Mouse (Mus musculus): ENCODE data around the gene 1700067P10Rik. TPM values are rescaled to one million over a fixed set of nuclear protein-coding genes. Genes with fewer than 3 reads are reported as not detected.

The 1700067P10Rik gene
- polyA plus RNA-seq, 1 experiment from 2014 or later, result not detected

- H3K4me3 ChIP-seq (ENCODE audit: inconsistent target), result no peak overlapping the region
- WGBS (ENCODE audit: missing documents), result 45% methylated on average over 3 of the region's 3 CpGs
- H3K27ac ChIP-seq, result no peak overlapping the region
- no peaks in the 10 kb centered on the region for H3K79me2 ChIP-seq (ENCODE audit: inconsistent target)
- H3K36me3 ChIP-seq (ENCODE audit: inconsistent target), result no peaks in the 10 kb centered on the region
Observed at GRCm38 (mm10) chr17:48080626-48081025, 8.5 kb upstream of the 1700067P10Rik start.

GRCm38 (mm10) chr17:48089446-48089845, 327 bp downstream of the 1700067P10Rik start:
- no peak overlapping the region for H3K27ac ChIP-seq
- no peak overlapping the region for H3K4me3 ChIP-seq (ENCODE audit: inconsistent target)
- 83% methylated on average over 2 of the region's 2 CpGs for WGBS (ENCODE audit: missing documents)
- no peaks in the 10 kb centered on the region for H3K79me2 ChIP-seq (ENCODE audit: inconsistent target)
- no peaks in the 10 kb centered on the region for H3K36me3 ChIP-seq (ENCODE audit: inconsistent target)

DNA sequence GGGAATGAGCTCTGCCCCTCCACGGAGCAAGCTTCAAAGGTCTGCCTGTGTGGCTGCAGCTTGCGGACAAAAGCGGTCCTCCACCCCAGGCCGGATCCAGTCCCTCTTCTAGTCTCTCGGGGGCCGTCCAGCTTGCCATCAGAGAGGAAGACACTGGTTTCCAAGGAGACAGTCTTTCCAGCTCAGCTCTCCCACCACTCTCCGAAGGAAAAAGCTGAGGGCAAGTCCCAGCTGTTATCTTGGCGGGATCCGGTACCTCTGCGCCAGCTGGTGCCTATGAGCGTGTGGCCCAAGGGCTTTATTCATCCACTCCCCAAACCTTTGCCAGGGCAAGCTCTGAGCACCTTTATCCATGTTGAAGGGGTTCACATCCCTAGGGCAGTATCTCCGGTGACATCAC, 1.2 kb downstream of the 1700067P10Rik start:
- no peak overlapping the region for H3K27ac ChIP-seq
- H3K79me2 ChIP-seq (ENCODE audit: inconsistent target), result no peaks in the 10 kb centered on the region
- H3K36me3 ChIP-seq (ENCODE audit: inconsistent target), result no peaks in the 10 kb centered on the region
- H3K4me3 ChIP-seq (ENCODE audit: inconsistent target), result no peak overlapping the region
- WGBS (ENCODE audit: missing documents), result 93% methylated on average over 12 of the region's 12 CpGs

DNA sequence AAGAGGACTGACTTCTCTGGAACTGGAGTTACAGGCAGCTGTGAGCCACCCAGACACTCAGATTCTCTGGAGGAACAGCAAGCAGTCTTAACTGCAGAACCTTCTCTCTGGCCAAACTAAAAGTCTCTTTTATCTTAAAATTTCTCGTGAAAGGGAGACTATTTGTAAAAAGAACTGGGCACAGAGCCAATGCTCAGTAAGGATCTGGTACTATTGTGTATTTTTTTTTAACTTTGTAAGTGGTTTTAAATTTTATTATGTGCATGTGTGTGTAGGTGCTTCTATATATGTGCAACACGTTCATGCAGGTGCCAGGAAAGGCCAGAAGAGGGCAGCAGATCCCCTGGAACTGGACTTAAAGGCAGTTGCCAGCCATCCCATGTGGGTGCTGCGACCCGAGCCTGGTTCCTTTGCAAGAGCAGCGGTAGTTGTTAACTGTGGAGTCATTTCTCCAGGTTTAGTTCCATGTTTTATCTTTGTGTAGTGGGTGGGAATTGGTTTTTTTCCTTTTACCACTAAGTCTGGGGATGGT, 4.2 kb downstream of the 1700067P10Rik start:
- WGBS (ENCODE audit: missing documents), result 72% methylated on average over 5 of the region's 5 CpGs
- Histone ChIP-seq H3K79me2 (ENCODE audit: inconsistent target) (no peaks in the 10 kb centered on the region), H3K4me3 (ENCODE audit: inconsistent target) (no peak overlapping the region), H3K27ac (no peak overlapping the region), H3K36me3 (ENCODE audit: inconsistent target) (no peaks in the 10 kb centered on the region)

GRCm38 (mm10) chr17:48094820-48095680, 5.9 kb downstream of the 1700067P10Rik start:
- Histone ChIP-seq H3K36me3 (ENCODE audit: inconsistent target) (no peaks in the 10 kb centered on the region), H3K4me3 (ENCODE audit: inconsistent target) (no peak overlapping the region), H3K79me2 (ENCODE audit: inconsistent target) (no peaks in the 10 kb centered on the region), H3K27ac (no peak overlapping the region)
- WGBS (ENCODE audit: missing documents), result 14% methylated on average over 18 of the region's 20 CpGs

DNA sequence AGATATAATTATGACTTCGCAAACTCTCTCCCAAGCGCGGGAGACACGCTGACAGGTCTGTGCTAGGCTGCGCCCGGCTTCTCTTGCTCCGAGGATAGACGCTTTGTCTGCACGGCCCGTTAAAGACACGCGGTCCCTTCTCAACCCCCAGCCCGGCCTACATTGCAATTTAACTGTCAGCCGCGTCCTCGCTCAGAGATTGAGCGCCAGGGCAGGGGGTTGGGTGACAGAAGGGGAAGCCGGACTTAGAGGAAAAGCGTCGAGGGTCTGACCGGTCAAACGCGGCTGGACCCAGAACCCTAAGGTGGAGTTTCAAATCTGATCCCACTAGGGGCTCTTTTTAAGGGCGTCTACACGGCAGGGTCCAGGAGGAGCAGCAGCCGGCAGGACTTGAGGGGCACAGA, 6.6 kb downstream of the 1700067P10Rik start:
- Histone ChIP-seq H3K79me2 (ENCODE audit: inconsistent target) (no peaks in the 10 kb centered on the region), H3K27ac (no peak overlapping the region), H3K4me3 (ENCODE audit: inconsistent target) (no peak overlapping the region), H3K36me3 (ENCODE audit: inconsistent target) (no peaks in the 10 kb centered on the region)
- 2% methylated on average over 26 of the region's 26 CpGs for WGBS (ENCODE audit: missing documents)

GRCm38 (mm10) chr17:48096321-48096720, 7.2 kb downstream of the 1700067P10Rik start:
- Histone ChIP-seq H3K4me3 (ENCODE audit: inconsistent target) (no peak overlapping the region), H3K27ac (no peak overlapping the region), H3K36me3 (ENCODE audit: inconsistent target) (no peaks in the 10 kb centered on the region), H3K79me2 (ENCODE audit: inconsistent target) (no peaks in the 10 kb centered on the region)
- WGBS (ENCODE audit: missing documents), result 9% methylated on average over 17 of the region's 17 CpGs

GRCm38 (mm10) chr17:48097011-48097742, 8.1 kb downstream of the 1700067P10Rik start:
- WGBS (ENCODE audit: missing documents), result 0% methylated on average over 37 of the region's 41 CpGs
- Histone ChIP-seq H3K36me3 (ENCODE audit: inconsistent target) (no peaks in the 10 kb centered on the region), H3K4me3 (ENCODE audit: inconsistent target) (no peak overlapping the region), H3K27ac (no peak overlapping the region), H3K79me2 (ENCODE audit: inconsistent target) (no peaks in the 10 kb centered on the region)

DNA sequence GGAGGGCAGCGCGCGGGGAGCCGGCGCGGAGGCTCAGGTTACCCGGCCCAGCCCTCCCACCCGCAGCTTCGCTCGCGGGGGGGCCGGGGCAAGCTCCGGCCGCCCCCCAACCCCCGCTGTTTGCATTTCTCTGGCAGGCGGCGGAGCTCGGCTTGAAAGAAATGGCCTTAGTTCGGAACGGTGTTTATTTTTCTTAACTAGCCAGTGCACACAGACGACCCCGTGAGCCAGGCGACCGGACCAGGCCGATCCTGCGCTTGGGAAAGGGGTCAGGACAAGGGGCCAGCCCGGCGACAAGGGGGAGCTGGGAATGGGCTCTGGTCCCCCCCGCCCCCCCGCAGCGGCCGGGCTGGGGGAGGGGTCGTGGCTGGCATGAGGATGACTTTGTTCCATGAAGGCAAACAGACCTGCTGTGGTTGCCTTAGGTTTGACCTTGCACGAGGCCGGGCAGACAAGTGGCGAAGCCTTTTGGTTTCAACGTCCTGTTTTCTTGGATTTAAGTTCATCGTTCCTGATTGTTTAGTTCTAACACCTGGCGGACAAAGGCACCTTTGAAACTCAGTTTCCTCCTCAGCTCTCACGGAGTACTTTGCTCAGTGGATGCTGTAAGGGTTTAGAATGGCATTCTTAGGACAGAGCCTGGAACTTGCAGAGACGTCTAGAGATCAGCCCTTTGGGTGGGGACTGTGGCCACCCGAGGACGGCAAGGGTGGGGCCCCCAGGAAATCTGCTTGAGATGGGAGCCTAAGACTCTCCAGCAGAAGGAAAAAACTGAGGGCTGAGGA, 8.8 kb downstream of the 1700067P10Rik start:
- H3K4me3 ChIP-seq (ENCODE audit: inconsistent target), result no peak overlapping the region
- H3K27ac ChIP-seq, result no peak overlapping the region
- no peaks in the 10 kb centered on the region for H3K79me2 ChIP-seq (ENCODE audit: inconsistent target)
- WGBS (ENCODE audit: missing documents), result 4% methylated on average over 36 of the region's 43 CpGs
- no peaks in the 10 kb centered on the region for H3K36me3 ChIP-seq (ENCODE audit: inconsistent target)

DNA sequence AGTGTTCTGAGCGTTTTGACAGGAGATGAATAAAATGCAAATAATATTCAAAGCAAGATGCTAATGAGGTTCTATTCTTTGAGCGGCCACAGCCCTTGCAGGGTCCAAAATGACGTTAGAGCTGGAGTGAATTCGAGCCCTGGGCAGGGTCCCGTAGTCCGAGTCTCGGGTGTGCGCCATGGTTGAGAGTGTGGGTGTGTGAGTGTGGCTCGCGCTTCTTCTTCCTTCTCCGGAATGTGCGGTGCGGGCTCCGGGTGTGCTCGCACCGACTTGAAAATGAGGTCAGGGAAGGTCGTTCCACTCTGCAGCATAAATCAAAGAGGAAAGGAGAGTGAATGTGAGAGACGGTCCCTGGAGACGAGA, 9.4 kb downstream of the 1700067P10Rik start:
- Histone ChIP-seq H3K79me2 (ENCODE audit: inconsistent target) (no peaks in the 10 kb centered on the region), H3K4me3 (ENCODE audit: inconsistent target) (no peak overlapping the region), H3K27ac (no peak overlapping the region), H3K36me3 (ENCODE audit: inconsistent target) (no peaks in the 10 kb centered on the region)
- under 1% methylated on average over 18 of the region's 19 CpGs for WGBS (ENCODE audit: missing documents)

GRCm38 (mm10) chr17:48099312-48099711, 10.2 kb downstream of the 1700067P10Rik start:
- no peak overlapping the region for H3K4me3 ChIP-seq (ENCODE audit: inconsistent target)
- H3K79me2 ChIP-seq (ENCODE audit: inconsistent target), result no peaks in the 10 kb centered on the region
- no peak overlapping the region for H3K27ac ChIP-seq
- H3K36me3 ChIP-seq (ENCODE audit: inconsistent target), result no peaks in the 10 kb centered on the region
- 23% methylated on average over 11 of the region's 11 CpGs for WGBS (ENCODE audit: missing documents)

DNA sequence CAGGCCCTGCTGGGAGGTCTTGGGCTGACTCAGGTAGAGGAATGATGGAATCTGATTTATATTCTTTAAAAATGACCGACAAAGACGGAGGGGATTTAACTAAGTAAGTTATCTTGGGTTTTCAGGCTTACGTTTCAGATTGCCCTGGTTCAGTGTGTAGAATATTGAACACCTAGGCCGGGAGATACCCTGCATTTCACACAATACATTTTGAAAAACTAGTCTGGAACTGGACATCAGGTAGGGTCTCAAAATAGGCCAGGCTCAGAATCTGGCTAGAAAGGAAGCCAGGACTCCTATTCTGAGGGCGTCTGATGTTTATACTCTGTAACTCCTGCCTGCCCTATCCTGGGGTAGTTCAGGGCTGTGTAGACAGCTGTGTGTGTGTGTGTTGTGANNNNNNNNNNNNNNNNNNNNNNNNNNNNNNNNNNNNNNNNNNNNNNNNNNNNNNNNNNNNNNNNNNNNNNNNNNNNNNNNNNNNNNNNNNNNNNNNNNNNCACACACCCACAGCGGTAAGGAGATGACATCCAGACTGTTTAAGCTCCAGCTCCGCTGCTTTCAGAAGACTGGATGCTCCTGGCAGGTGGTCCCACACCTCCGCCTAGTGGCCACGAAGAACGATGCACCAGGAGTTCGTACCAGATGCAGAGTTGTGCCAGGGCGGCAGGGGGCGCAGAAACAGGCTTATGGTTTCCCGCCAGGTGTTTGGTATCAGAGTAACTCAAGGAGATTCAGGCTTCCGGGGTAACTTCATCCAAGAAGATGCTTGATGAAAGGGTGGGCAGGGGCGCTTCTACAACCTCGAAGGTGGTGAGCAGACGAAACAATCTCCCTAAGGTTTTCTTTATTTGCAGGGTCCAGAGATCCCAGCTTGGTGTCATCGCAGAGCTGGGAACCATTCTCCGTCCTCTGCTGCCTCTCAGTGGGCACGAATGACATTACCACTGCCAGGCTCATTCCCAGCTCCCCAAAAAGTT, 11.6 kb downstream of the 1700067P10Rik start:
- H3K36me3 ChIP-seq (ENCODE audit: inconsistent target), result no peaks in the 10 kb centered on the region
- H3K27ac ChIP-seq, result no peak overlapping the region
- no peaks in the 10 kb centered on the region for H3K79me2 ChIP-seq (ENCODE audit: inconsistent target)
- 14% methylated on average over 20 of the region's 21 CpGs for WGBS (ENCODE audit: missing documents)
- H3K4me3 ChIP-seq (ENCODE audit: inconsistent target), result no peak overlapping the region

GRCm38 (mm10) chr17:48107333-48107732, 18.2 kb downstream of the 1700067P10Rik start:
- WGBS (ENCODE audit: missing documents), result 8% methylated on average over 4 of the region's 4 CpGs
- H3K27ac ChIP-seq, result no peak overlapping the region
- no peaks in the 10 kb centered on the region for H3K79me2 ChIP-seq (ENCODE audit: inconsistent target)
- no peak overlapping the region for H3K4me3 ChIP-seq (ENCODE audit: inconsistent target)
- no peaks in the 10 kb centered on the region for H3K36me3 ChIP-seq (ENCODE audit: inconsistent target)
